ENCODE assay signal across 18 mouse cellular contexts in genomic region chr11:97502383-97502782, GRCm38 (mm10). TPM values are rescaled to one million over a fixed set of nuclear protein-coding genes. Genes with fewer than 3 reads are reported as not detected.
DNase-seq lines count a peak whose midpoint lies in the region; ATAC-seq lines count a peak whose summit lies in the region.
"Had no signal": no experiment of that assay in that cellular context is flagged by ENCODE, and none has a peak within 500 bp of the region (broad histone marks: within the 10 kb centered on the region; RNA-seq: fewer than 3 reads in every experiment).

No protein-coding gene starts in this region.

- WGBS in embryonic facial prominence, embryonic 14.5 days = 36% methylated on average over 9 of the region's 9 CpGs
- whole genome bisulfite sequencing in midbrain, embryonic 11.5 days = 40% methylated on average over 9 of the region's 9 CpGs

- ATAC-seq in frontal cortex, adult (ENCODE audit: low TSS enrichment) = peak; percentile 59
- peak; percentile 60 for ATAC-seq in embryonic facial prominence, embryonic 14.5 days (ENCODE audit: low read depth)
- ATAC-seq in midbrain, embryonic 11.5 days (ENCODE audit: low FRiP score) = no peak
- ATAC-seq: hindbrain, embryonic 16.5 days; midbrain, embryonic 16.5 days had no signal

- no peak overlapping the region for H3K9ac ChIP-seq in embryonic facial prominence, embryonic 14.5 days (ENCODE audit: low read depth, low read length)
- no peak overlapping the region for H3K9ac ChIP-seq in midbrain, embryonic 11.5 days (ENCODE audit: low read length)
- H3K9ac ChIP-seq: forebrain, embryonic 12.5 days; limb, embryonic 15.5 days; neural tube, embryonic 15.5 days had no signal

- H3K4me2 ChIP-seq in embryonic facial prominence, embryonic 14.5 days (ENCODE audit: low read depth, low read length) = no peak overlapping the region
- H3K4me2 ChIP-seq in midbrain, embryonic 11.5 days = no peak overlapping the region
- H3K4me2 ChIP-seq: forebrain, embryonic 12.5 days; limb, embryonic 15.5 days; neural tube, embryonic 15.5 days had no signal

- no peak overlapping the region for H3K4me3 ChIP-seq in embryonic facial prominence, embryonic 14.5 days (ENCODE audit: low read depth, low read length)
- no peak overlapping the region for H3K4me3 ChIP-seq in midbrain, embryonic 11.5 days (ENCODE audit: low read depth, low read length)
- H3K4me3 ChIP-seq: forebrain, embryonic 12.5 days; limb, embryonic 15.5 days; neural tube, embryonic 15.5 days had no signal

- H3K36me3 ChIP-seq in embryonic facial prominence, embryonic 14.5 days (ENCODE audit: control insufficient read depth, insufficient read depth, low read length) = peaks cover 28% of the 10 kb centered on the region
- no peaks in the 10 kb centered on the region for H3K36me3 ChIP-seq in midbrain, embryonic 11.5 days (ENCODE audit: control insufficient read depth, insufficient read depth, low read length)
- H3K36me3 ChIP-seq: forebrain, embryonic 12.5 days had no signal

- DNase-seq in frontal cortex, postnatal 10 days (ENCODE audit: low spot score in 2 of 2) = no peak
- peak; percentile 55 to 61 for DNase-seq in left cerebral cortex, postnatal 14 days (ENCODE audit: low spot score in 2 of 2)
- DNase-seq in left cerebral cortex, adult 8-10 months (ENCODE audit: low spot score in 2 of 2) = no peak
- peak; percentile 43 for DNase-seq in 3T3-L1 (ENCODE audit: low read depth, low spot score)
- peak; percentile 59 for DNase-seq in embryonic facial prominence, embryonic 14.5 days (ENCODE audit: low spot score)
- no peak for DNase-seq in midbrain, embryonic 11.5 days (ENCODE audit: low spot score, missing footprints)
- no peak for DNase-seq in neural tube, embryonic 10.5 days (ENCODE audit: extremely low spot score, low spot score)
- DNase-seq: cerebellum, adult 2 months had no signal

- H3K27me3 ChIP-seq in embryonic facial prominence, embryonic 14.5 days (replicated peaks; ENCODE audit: control insufficient read depth, insufficient read depth, low read length) = peaks cover 42% of the 10 kb centered on the region
- peaks cover 44% of the 10 kb centered on the region for H3K27me3 ChIP-seq in midbrain, embryonic 11.5 days (ENCODE audit: control insufficient read depth, insufficient read depth, low read length)

- no peak overlapping the region for H3K27ac ChIP-seq in embryonic facial prominence, embryonic 14.5 days (replicated peaks; ENCODE audit: low read depth, low read length)
- H3K27ac ChIP-seq in midbrain, embryonic 11.5 days (ENCODE audit: low read depth, low read length) = no peak overlapping the region
- H3K27ac ChIP-seq: forebrain, embryonic 12.5 days; kidney, postnatal 0 days; limb, embryonic 15.5 days; macrophage; neural tube, embryonic 15.5 days had no signal

- no peaks in the 10 kb centered on the region for H3K9me3 ChIP-seq in embryonic facial prominence, embryonic 14.5 days (ENCODE audit: control insufficient read depth, low read length)
- no peaks in the 10 kb centered on the region for H3K9me3 ChIP-seq in midbrain, embryonic 11.5 days (ENCODE audit: control insufficient read depth, low read length)
- H3K9me3 ChIP-seq: forebrain, embryonic 12.5 days; limb, embryonic 15.5 days; neural tube, embryonic 15.5 days had no signal

- H3K4me1 ChIP-seq in embryonic facial prominence, embryonic 14.5 days (ENCODE audit: control insufficient read depth, insufficient read depth, low read length) = peaks cover 12% of the 10 kb centered on the region
- peaks cover 12% of the 10 kb centered on the region for H3K4me1 ChIP-seq in midbrain, embryonic 11.5 days (ENCODE audit: control insufficient read depth, insufficient read depth, low read length)

- intact Hi-C loops in left cerebral cortex, postnatal 14 days (cut with DNase I) = no loop called here

RNA-seq across cellular contexts. Expression of gene 4933428G20Rik, which starts 2.2 kb away (rescaled TPM):
- under 1 TPM in 1 of 2 experiments, not detected in 1; 0.23 TPM for total RNA-seq in left cerebral cortex, postnatal 14 days (2021)
- total RNA-seq in left cerebral cortex, adult 8-10 months (2022) = not detected
- 0.13 TPM in 1 of 2 replicates, not detected in the other for polyA plus RNA-seq in embryonic facial prominence, embryonic 14.5 days (2014; fragmentation: Nextera tagmentation; extraction: Ambion mirVana)
- 0.11 TPM in 1 of 2 replicates, not detected in the other for polyA plus RNA-seq in midbrain, embryonic 11.5 days (2014; fragmentation: Nextera tagmentation; extraction: Ambion mirVana)
- total RNA-seq: gastrocnemius, adult 18-20 months; heart, adult 8-10 months had no signal
- polyA plus RNA-seq: cerebellum, adult 2 months; macrophage had no signal

Comparison
In these comparisons a context has a peak if more than half of its experiments do, and no peak if none do; other contexts are left out.
1. DNase-seq: peak in left cerebral cortex, postnatal 14 days (2 of 2), 3T3-L1 (single experiment) and embryonic facial prominence, embryonic 14.5 days (single experiment); none in frontal cortex, postnatal 10 days (0 of 2), left cerebral cortex, adult 8-10 months (0 of 2), midbrain, embryonic 11.5 days (single experiment) and neural tube, embryonic 10.5 days (single experiment).